Mouse (Mus musculus) spleen, embryonic (tissue): Measurements from ENCODE around the gene Dvl2.

Experiments
- CTCF ChIA-PET: fragments of 350-600 bp; sonication (Branson Sonifier 250); formaldehyde crosslinking; loops from one replicate; lab custom pipeline; 2022; lab: Charles Lee

The Dvl2 gene

DNA sequence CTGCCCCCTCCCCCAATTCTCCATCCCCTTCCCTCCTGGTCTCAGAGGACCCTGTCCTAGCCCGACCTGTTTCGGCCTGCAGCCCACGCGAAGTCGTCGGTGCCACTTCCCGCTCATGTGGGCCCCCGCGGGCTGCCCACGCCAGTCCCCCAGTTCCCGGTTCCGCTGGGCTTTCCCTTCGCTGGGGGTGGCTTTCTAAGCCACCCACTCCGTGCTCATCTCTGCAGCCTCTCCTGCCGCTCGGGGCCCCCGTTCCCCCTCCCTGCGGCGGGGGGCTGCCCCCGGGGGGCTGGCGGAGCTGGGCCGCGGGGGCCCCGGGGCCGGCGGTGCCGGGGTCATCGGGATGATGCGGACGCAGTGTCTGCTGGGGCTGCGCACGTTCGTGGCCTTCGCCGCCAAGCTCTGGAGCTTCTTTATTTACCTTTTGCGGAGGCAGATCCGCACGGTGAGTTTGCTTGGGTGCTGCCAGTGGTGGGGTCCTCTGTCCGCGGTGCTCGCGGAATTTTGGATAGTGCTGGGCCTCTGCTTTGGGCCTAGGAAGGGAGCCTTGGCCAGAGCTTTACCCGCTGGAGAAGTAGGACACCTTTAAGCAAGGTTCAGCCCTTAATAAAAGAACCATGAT is 19.1 kb upstream of the Dvl2 start, which contains the start of gene Ctdnep1:
TSS of gene Ctdnep1 (plus strand) at position 16 of the 622 bp plus-strand sequence.
- CTCF ChIA-PET: interaction anchor here (1.2 kb wide), 1 partner anchor 22 kb away, joined by 3 read pairs; no protein-coding TSS in a partner anchor

DNA sequence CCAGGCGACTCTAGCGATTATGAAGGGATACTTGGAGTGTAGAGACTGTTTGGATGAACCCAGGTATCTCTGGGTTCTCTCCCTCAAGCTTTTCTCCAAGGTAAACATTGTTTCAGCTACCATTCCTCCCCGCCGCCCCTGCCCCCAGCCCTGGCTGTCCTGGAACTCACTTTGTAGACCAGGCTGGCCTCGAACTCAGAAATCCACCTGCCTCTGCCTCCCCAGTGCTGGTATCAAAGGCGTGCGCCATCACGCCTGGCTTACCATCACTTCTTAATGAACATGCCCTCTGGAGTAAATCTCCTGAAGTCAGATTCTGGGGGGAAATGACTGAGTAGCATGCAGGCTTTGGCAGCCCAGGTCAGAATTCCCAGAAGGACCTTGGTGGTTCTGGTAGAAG is 18.2 kb upstream of the Dvl2 start, which contains the start of gene Elp5:
TSS of gene Elp5 (minus strand) at position 293 of the 400 bp plus-strand sequence.
- CTCF ChIA-PET: interaction anchor here (1.2 kb wide), 1 partner anchor 21 kb away, joined by 3 read pairs; no protein-coding TSS in a partner anchor

DNA sequence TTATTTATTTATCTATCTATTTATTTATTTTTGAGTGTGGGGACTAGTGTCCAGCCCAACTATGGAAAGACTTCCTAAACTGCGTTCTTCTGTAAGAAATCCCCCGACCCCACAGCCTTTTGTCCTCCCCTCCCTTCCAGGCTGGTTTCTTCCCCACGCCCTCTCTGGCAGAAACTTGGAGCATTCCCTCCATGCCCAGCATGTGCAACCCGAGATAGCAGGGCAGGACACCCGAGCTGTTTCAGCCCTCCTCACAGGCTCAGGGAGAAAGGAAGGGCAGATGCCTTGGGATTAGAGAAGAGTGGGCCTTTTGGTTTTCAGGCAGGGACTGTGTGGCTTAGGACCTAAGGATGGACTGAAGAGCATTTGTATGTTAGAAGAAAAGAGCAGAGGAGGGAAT is 17.5 kb upstream of the Dvl2 start:
- CTCF ChIA-PET: interaction anchor here (1.2 kb wide), 1 partner anchor 20 kb away, joined by 3 read pairs; no protein-coding TSS in a partner anchor

DNA sequence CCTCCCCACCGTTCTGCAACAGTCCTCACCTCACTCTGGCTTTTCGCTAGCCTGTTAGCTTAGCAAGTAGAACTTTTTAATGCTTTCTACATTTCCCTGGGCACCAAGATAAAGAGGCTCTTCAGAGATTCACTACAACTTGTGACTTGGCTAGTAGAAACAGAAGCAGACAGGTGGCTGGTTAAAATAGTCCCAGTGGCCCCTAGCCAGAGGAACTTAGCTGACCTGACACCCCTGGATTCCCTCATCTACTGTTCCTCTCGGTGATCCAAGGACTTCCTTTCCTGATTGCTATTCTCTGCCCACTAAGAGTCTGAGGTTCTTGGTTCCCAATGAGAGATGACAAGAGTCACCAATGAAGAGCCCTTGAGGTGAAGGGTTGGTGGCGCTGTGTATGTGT is 17.0 kb upstream of the Dvl2 start:
- CTCF ChIA-PET: no interaction called here

DNA sequence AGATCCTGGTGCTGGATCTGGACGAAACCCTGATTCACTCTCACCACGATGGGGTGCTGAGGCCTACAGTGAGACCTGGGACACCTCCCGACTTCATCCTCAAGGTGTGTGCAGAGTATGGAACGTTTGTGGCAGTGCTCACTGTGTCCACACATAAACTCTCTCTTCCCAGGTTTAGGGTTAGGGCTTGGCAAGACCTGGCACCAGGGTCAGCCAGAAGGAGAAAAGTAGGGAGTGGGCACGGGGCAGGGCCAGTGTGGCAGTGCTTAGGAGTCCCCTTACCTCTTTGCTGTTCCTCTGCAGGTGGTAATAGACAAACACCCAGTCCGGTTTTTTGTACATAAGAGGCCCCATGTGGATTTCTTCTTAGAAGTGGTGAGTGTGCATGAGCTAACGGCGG is 16.0 kb upstream of the Dvl2 start:
- CTCF ChIA-PET: no interaction called here

DNA sequence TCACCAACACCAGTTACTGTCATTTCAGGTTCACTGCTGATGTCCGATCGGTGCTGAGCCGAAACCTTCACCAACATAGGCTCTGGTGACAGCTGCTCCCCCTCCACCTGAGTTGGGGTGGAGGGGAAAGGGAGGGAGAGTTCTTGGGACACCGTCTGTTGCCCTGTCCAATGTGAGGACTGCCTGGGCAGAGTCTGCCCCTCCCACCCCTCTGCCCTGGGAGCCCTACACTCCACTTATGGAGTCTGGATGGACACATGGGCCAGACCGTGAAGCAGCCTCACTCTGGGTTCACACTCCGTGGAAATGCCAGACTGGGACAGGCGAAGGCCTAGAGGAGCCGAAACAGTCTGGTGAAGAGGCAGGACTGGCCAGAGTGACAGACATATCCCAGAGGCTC is 10.4 kb upstream of the Dvl2 start:
- CTCF ChIA-PET: no interaction called here

DNA sequence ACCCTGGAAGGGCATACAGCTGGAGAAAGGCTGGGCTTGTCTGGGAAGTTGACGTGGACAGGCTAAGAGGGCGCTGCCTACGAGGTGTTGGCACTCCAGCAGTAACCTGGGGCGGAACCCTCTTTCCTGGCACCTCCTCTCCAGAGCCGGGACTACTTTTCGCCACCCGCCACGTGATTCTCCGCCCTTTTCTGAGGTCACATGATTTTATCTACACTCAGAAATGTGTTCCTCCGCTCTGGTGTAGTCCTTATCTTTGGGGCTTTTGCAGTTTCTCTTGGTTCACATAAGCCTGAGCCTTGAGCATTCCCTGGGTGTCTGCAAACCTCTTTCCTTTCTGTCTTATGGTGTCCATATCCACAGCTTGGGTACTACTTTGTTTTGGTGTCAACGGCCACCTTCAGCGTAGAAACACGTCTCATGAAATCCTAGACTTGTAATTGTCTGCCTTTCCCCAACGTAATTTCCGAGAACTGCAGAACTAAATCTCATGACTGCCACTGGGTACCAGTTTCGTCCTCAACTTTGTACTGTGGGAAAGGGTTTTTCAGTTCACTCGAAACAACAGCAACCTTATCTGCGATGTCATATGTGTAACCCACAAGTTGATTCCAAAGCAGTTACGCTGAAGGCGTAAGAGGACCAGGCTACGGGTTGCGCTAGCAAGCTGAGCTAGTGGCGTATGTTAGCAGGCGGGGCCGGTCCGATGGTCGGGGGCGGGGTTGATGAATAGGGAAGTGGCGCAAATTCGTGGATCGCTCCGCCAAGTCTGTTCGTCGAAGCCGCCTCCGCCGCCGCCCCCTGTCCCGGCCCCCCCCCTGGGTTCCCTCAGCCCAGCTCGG is 9.3 kb upstream of the Dvl2 start, which contains the start of gene Gabarap:
TSS of gene Gabarap (plus strand) at position 294 of the 842 bp plus-strand sequence.
- CTCF ChIA-PET: no interaction called here

DNA sequence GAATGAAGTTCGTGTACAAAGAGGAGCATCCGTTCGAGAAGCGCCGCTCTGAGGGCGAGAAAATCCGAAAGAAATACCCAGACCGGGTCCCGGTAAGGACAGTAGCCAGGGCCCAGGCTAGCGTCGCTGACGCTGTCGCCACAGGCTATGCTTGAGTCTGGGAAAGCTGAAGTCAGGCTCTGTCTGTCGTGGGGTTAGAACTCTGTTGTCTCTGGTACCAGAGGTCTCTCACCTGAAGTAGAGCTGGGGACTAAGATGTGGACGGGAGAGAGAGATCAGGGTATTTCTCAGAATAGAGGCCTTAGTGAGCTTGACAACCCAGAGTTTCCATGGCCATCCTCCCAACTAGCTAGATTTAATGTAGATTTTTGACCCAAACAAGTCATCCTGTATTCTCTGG is 8.7 kb upstream of the Dvl2 start:
- CTCF ChIA-PET: interaction anchor here (0.6 kb wide), 1 partner anchor 36 kb away, joined by 4 read pairs; no protein-coding TSS in a partner anchor

DNA sequence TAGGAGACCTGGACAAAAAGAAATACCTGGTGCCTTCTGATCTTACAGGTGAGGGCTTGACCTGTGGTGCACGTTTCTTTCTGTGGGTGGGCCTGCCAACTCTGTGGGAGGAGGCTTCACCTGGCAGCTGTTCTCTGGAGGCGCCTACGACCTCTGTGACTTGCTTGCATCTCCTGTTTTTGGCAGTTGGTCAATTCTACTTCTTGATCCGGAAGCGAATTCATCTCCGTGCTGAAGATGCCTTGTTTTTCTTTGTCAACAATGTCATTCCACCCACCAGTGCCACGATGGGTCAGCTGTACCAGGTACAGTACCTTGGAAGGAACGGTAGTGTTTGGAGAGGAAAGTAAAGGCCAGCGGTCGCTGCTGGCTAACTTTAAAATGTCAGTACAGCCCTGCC is 8.0 kb upstream of the Dvl2 start:
- CTCF ChIA-PET: interaction anchor here (0.6 kb wide), 1 partner anchor 36 kb away, joined by 4 read pairs; no protein-coding TSS in a partner anchor

DNA sequence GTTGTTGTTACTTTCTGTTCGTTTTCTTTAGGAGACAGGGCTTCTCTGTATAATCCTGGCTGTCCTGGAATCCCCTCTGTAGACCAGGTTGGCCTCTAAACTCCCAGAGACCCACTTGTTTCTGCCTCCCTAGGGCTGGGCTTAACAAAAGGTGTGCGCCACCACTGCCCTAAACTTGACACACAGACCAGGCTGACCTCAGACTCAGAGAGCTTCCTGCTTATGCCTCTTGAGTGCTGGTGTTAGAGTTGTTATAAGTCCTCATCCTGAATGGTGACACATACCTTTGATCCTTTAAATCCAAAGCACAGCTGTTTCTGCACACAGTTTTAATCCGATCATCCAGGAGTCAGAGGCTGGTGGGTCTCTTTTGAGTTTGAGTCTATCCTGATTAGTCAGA is 7.5 kb upstream of the Dvl2 start:
- CTCF ChIA-PET: no interaction called here

DNA sequence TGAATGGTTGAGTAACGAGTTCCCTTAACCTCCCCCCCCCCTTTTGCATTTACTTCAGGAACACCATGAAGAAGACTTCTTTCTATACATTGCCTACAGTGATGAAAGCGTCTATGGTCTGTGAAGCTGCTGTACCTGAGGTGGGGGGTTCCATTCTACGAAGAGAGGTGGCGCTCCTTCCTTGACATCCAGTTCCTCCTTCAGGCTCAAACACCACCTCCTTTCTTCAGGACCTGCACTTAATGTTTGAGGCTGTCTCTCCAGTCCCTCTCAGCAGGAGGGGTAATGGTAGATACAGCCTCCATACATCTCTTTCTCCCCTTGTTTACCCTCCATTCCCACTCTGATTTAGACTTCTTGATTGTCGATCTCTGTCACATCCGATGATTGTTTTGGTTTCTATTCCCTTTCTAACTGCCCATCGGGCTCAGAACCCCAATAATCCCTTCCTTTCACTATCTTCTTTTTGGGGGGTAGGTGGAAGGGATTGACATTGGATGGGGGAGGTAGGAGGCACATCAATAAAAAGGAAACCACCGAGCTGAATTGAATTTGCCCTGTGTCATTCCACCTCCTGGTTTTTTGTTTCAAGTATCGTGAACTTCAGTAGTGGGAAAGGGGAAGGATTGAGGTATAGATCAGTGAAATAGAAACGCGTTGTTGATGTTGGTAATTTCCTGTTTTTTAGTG is 5.8 kb upstream of the Dvl2 start:
- CTCF ChIA-PET: no interaction called here

DNA sequence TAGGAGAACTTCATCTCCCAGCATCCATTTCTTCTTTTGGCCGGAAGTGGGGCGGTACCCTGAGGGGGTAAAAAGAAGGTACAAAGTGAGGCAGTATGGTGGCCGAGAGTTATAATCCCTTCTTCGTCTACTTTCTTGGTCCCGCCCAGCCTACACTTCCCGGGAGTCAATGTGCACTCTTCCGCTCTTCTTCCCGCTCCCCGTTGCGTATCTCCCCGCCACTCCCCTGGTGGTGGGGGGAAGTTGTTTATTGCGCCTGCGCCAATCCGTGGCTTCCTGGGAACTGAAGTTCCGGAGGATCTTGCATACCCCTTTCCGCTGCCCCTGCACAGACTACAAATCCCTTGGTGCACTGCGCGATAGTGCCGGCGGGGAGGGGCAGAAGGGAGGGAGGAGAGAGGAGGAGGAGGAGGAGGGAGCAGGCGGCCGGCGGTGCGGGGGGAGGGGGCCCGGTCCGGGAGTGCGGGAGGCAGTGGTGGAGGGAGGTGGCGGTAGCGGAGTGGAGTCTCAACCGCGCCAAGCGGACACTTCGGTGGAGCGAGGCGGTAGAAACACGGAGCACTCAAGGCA is 4.9 kb upstream of the Dvl2 start, which contains the start of gene Phf23:
TSS of gene Phf23 (plus strand) at position 387 of the 570 bp plus-strand sequence.
- CTCF ChIA-PET: no interaction called here

DNA sequence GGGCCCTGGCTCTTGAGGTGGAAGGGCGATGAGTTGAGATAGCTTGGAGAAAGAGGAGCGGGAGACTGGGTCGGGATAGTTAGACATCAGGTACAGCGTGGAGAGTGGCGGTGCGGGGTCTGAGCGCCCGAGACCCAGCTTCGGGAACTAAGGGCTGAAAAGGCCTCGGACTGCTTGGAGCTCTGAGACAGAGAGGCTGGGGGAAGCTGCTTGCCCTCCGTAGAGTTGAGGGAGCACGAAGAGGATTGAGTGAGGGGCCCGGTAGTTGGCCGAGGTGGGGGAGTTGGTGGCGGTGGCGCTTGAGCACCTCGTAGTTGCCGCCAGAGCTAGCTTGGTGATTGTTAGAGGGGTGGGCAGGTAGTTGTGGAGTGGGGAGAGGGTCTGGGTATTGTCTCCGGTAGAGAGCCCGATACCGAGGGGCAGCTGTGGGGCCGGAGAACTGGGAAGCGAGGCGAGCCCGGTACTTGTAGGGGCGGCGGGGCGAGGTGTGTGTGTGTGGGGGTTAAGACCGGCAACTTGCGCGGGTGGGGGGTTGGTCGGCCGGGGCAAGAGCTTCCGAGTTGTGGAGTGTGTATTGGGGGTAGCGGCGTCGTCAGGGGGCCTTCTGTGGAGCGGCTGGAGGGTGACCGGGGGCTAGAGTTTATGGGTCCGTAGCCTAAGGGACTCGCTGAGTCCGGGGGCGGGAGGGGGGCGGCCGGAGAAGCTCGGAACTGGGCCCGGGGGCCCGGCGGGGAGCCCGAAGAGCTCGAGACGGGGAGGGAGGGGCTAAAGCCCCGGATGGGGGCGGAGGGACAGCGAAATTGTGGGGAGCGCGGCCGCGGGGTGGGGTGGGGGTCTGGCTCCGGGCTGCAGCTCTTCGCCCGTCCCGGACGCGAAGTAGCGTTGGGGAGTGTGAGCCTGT is 4.0 kb upstream of the Dvl2 start:
- CTCF ChIA-PET: no interaction called here

DNA sequence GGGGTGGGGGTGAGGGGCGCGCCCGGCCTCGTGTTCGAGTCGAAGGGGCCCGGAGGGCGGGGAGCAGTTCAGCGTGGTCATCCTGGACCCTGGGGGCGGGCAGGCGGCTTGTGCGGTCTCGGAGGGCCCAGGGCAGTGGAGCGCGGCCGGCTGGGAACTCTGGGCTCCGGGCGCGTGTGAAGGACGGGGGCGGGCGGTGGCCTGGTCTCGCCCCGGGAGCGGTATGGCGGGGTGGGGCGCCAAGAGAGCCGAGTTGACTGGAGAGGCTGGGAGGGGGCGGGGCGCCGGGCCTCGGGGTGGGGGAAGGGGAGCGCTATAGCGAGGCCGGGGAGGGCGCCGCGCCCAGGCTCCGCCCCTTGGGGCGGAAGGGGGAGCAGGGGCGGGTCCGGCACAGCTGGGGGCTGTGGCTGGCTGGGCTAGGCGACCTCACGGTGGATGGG is 3.3 kb upstream of the Dvl2 start:
- CTCF ChIA-PET: no interaction called here

DNA sequence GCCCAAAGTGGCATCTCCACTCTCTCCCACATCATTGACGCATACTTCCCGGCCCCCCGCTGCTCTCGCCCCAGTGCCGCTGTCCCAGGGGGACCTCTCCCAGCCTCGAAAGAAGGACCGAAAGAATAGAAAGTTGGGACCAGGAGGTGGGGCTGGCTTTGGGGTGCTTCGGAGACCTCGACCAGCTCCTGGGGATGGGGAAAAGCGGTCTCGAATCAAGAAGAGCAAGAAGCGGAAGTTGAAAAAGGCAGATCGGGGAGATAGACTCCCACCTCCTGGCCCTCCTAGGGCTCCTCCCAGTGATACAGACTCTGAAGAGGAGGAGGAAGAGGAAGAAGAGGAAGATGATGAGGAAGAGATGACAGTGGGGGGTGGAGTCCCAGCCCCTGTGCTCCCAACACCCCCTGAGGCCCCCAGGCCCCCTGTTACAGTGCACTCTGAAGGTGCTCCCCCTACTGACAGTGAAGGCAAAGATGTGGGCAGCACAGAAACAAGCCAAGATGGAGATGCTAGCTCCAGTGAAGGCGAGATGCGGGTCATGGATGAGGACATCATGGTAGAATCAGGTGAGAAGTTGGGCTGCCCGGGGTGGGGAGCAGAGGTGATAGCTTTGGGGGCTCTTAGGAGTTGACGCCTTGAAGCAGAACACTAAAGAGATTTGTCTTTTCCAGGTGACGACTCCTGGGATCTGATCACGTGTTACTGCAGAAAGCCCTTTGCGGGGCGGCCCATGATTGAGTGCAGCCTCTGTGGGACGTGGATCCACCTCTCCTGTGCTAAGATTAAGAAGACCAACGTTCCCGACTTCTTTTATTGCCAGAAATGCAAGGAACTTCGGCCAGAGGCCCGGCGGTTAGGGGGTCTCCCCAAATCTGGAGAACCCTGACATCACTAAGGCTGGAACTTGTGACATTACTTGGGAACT is 1.6 kb upstream of the Dvl2 start:
- CTCF ChIA-PET: no interaction called here

DNA sequence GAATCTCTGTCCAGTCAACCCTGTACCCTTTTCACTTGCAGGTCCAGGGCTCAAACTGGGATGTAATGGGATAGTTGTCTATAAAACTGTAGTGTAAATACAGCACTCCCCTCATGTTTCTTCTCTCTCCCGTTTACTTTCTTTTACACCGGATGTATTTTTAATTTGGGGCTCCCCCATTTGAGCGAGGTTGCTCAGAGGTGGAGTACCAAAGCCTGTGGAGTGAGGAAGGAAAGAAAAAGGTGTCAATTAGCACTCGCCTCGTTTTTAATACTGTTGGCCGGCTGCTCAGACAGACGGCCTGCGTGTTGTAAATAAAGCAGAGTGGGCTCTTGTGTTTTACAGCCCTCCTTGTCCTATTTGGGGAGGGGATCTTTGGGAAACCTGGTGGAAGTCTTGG is 729 bp upstream of the Dvl2 start:
- CTCF ChIA-PET: no interaction called here

DNA sequence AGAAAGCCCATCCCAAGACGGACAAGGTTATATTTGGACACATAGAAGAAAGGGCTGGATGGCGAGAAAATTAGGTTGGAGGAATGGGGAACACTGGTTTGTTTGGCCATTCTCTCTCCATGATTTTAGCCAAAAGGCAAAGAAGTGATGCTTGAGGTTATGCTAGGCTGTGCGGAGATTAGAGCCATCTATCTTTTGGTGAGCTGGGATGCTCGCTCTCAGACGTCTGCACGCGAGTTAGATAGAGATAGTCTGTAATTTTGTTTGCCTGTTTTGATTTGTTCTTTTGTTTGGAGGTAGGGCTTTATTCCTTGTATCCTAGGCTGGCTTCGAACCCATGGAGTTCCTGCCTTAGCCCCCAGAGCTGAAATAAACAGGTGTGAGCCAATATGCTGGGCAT is 764 bp downstream of the Dvl2 start:
- CTCF ChIA-PET: no interaction called here

DNA sequence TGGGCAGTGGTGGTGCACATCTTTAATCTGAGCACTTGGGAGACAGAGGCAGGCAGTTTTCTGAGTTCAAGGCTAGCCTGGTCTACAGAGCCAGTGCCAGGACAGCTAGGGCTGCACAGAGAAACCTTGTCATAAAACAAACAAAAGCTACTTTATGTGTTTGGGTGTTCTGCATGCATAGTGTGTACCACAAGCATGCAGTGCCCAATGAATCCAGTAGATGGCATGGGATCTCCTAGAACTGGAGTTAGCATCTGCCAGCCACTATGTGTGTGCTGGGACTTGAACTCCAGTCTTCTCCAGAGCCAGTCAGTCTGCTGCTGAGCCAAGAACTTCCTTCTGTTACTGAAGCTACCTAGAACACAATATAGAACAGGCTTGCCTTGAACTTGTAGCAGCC is 1.5 kb downstream of the Dvl2 start:
- CTCF ChIA-PET: interaction anchor here (0.7 kb wide), 1 partner anchor 21 kb away, joined by 3 read pairs; no protein-coding TSS in a partner anchor

DNA sequence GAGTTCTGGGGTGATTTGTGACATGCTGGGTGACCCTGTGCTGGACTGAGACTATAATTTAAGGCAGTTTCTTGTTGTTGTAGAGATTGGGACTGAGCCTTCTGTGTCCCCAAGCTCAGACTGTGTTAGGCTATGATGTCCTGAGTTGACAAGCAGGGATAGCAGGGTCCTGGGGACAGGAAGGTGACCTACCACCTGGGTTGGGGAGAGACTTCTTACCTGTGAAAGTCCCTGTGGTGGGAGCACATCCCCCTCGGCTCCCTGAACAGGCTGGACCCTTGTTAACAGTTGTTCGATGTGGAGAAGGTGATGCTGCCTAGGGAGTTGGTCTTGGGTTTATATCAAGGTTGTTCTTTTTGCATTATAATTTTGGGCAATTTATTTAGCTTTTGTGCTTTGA is 2.1 kb downstream of the Dvl2 start:
- CTCF ChIA-PET: interaction anchor here (0.8 to 0.9 kb wide), 2 partner anchors 20 to 28 kb away, joined by 3 to 4 read pairs; partner anchors contain the start of gene Elp5
